Mouse (Mus musculus): Measurements from ENCODE around the gene Kidins220.

DNA sequence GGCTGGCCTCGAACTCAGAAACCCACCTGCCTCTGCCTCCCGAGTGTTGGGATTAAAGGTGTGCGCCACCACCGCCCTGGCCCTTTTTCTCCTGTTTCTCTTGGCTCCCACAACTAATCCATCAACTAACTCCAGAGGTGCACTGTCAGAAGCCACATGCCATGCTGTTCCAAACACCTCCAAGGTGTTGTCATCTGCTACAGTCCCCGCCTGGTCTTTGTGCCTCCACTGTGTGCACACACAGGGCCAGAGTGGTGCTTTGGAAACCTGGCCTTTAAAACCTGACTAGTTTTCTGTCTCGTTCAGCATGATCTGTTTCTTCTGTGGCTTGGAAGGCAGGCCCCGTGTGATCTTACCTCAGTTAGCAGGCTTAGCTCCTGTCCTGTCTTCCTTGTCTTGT, 30.1 kb upstream of the Kidins220 start:
- no peak for TF ChIP-seq CTCF (IDR thresholded peaks at IDR 0.05; ENCODE audit: insufficient read depth, low read depth, low read length)
- TF ChIP-seq POLR2A (IDR thresholded peaks at IDR 0.05; ENCODE audit: insufficient read depth, low read depth, low read length) = no peak
